Mouse (Mus musculus) liver, embryonic 15.5 days (tissue): ENCODE measurements around the gene Slc39a11. TPM values are rescaled to one million over a fixed set of nuclear protein-coding genes. Genes with fewer than 3 reads are reported as not detected.

Source experiments
- ATAC-seq: fragments of 200-750 bp; cut with Nextera tagmentation; 2 replicates; pipeline ENCODE4 v1.8.0; 2017; ENCODE audit warnings: moderate number of reproducible peaks, mild to moderate bottlenecking, moderate library complexity; ENCODE audit not compliant: insufficient read depth
- H3K27ac ChIP-seq: fragments of 300-500 bp; sonication (generic); replicated peaks from 2 replicates; pipeline ENCODE4 v1.5.1; 2015; ENCODE audit warnings: mild to moderate bottlenecking, inconsistent platforms
- H3K27me3 ChIP-seq: fragments of 300-500 bp; sonication (generic); 2 replicates; pipeline ENCODE4 v1.6.1; 2015; ENCODE audit warnings: mild to moderate bottlenecking, inconsistent platforms
- H3K36me3 ChIP-seq: fragments of 300-500 bp; sonication (generic); replicated peaks from 2 replicates; pipeline ENCODE4 v1.6.1; 2015; ENCODE audit warnings: moderate library complexity, mild to moderate bottlenecking, inconsistent platforms
- H3K4me1 ChIP-seq: fragments of 300-500 bp; sonication (generic); replicated peaks from 2 replicates; pipeline ENCODE4 v1.6.1; 2015; ENCODE audit warnings: inconsistent platforms
- H3K4me2 ChIP-seq: fragments of 300-500 bp; sonication (generic); 2 replicates; pipeline ENCODE4 v1.6.1; 2015; ENCODE audit warnings: moderate library complexity, mild to moderate bottlenecking, inconsistent platforms
- H3K4me3 ChIP-seq: fragments of 300-500 bp; sonication (generic); replicated peaks from 2 replicates; pipeline ENCODE4 v1.5.1; 2015; ENCODE audit warnings: mild to moderate bottlenecking, inconsistent platforms
- H3K9ac ChIP-seq: fragments of 300-500 bp; sonication (generic); 2 replicates; pipeline ENCODE4 v1.6.1; 2015; ENCODE audit warnings: moderate library complexity, mild to moderate bottlenecking, inconsistent platforms
- H3K9me3 ChIP-seq: fragments of 300-500 bp; sonication (generic); replicated peaks from 2 replicates; pipeline ENCODE4 v1.6.1; 2016; ENCODE audit warnings: inconsistent platforms
- WGBS: fragments of 180-500 bp; shearing (Covaris S2); methylation state at CpG from one replicate; pipeline ENCODE4 v1.1.7; 2015; ENCODE audit warnings: mixed read lengths; ENCODE audit not compliant: insufficient replicate concordance; 5-methylcytosine and 5-hydroxymethylcytosine counted together
- polyA plus RNA-seq: library from polyadenylated mRNA; unstranded; fragments of >200 nt; fragmentation: Nextera tagmentation; extraction: Ambion mirVana; gene quantifications from 2 replicates; pipeline ENCODE4 v1.2.1, GENCODE M21; 2015

Slc39a11 gene
- polyA plus RNA-seq, 1 experiment from 2014 or later, result 12.4 TPM

DNA sequence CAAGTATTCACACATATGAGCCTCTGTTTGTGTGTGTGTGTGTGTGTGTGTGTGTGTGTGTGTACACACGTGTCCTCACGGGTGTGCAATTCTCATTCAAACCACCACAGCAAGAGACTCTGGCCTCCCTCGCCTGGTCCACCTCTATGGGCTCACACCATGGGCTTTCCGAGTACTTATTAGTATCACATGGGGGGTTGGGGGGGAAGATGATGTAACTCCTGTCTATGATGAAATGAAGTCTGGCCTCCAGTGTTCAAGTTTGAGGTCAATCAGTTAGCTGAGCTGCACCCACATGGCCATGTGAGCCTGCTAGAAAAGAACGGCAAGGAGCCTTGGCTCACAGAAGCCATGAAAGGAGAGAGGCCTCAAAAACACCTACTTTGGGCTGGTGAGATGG, 16.5 kb downstream of the Slc39a11 start:
- Histone ChIP-seq H3K4me2 (no peak overlapping the region), H3K4me1 (no peaks in the 10 kb centered on the region; the same call in 1 of the 2 replicates), H3K9me3 (no peaks in the 10 kb centered on the region), H3K9ac (no peak overlapping the region), H3K36me3 (no peaks in the 10 kb centered on the region), H3K27me3 (0 out of 2 replicates have a peak, but pooled peaks cover 3% of the 10 kb centered on the region), H3K4me3 (no peak overlapping the region), H3K27ac (no peak overlapping the region)
- WGBS, result 64% methylated on average over 5 of the region's 5 CpGs
- ATAC-seq, result no peak

DNA sequence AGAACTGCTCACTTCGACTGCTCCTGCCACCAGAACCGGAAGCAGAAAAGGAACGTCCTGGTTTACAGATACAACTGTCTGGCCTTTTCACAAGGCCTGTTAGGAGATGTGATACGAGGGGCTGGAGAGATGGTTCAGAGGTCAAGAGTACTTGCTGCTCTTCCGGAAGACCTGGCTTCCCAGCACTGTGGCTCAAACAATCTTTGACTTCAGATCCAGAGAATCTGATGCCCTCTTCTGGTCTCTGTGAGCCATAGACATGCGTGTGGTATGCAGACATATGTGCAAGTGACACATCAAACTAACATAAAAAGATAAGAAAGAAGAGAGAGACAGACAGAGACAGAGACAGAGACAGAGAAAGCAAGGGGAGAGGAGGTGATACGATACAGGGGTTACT, 17.6 kb downstream of the Slc39a11 start:
- 67% methylated on average over 7 of the region's 7 CpGs for WGBS
- ATAC-seq, result no peak
- peak overlapping the region; percentile 29; the same call in 1 of the 2 replicates for H3K27ac ChIP-seq
- H3K4me2 ChIP-seq, result peak overlapping the region; percentile 36
- no peaks in the 10 kb centered on the region for H3K9me3 ChIP-seq
- no peak overlapping the region for H3K9ac ChIP-seq
- no peak overlapping the region for H3K4me3 ChIP-seq
- H3K36me3 ChIP-seq, result no peaks in the 10 kb centered on the region
- 0 out of 2 replicates have a peak, but pooled peaks cover 3% of the 10 kb centered on the region for H3K27me3 ChIP-seq
- no peaks in the 10 kb centered on the region; the same call in 1 of the 2 replicates for H3K4me1 ChIP-seq

DNA sequence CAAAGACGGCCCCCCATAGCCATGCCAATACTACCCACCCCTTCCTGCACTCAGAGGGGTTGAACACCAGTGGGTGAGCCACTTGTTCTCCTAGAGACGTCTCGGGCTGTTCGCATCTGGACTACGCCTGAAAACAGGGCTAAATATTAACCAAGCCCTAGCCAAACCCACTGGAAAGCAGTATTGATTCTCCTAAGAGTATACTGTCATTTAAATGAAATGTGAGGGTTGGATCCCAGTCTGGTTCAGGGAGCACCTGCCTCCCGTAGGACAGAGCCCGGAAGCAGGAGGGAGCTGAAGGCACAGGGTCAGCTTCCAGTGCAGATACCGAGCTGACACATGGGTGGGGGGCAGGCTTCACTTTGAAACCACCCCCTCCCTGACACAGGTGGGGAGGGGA, 18.0 kb downstream of the Slc39a11 start:
- WGBS, result 60% methylated on average over 8 of the region's 8 CpGs
- H3K27ac ChIP-seq, result peak overlapping the region; percentile 29; the same call in 1 of the 2 replicates
- H3K27me3 ChIP-seq, result 0 out of 2 replicates have a peak, but pooled peaks cover 3% of the 10 kb centered on the region
- no peaks in the 10 kb centered on the region for H3K9me3 ChIP-seq
- H3K4me3 ChIP-seq, result no peak overlapping the region
- H3K4me2 ChIP-seq, result peak overlapping the region; percentile 36
- no peaks in the 10 kb centered on the region for H3K36me3 ChIP-seq
- H3K9ac ChIP-seq, result no peak overlapping the region
- ATAC-seq, result peak; percentile 52
- no peaks in the 10 kb centered on the region; the same call in 1 of the 2 replicates for H3K4me1 ChIP-seq

DNA sequence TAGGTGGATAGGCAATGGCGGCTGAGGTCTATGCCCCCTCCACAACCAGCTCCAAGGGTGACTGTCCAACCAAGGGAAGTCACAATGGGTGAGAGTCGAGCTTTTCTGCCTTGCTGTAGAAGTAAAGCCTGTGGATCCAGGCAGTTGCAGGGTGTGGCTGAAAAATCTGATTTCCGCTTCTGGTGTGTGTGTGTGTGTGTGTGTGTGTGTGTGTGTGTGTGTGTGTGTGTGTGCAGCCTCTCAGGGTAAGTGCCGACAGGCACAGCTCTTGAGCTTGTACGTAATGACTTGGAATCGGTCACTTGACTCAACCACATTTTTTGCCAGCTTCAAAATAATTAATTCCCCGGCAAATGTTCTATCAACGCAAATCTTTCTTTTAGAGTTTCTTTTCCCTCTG, 18.6 kb downstream of the Slc39a11 start:
- Histone ChIP-seq H3K4me3 (no peak overlapping the region), H3K4me2 (0 out of 2 replicates have a peak overlapping the region, but pooled peaks have one; percentile 36), H3K9ac (no peak overlapping the region), H3K27me3 (0 out of 2 replicates have a peak, but pooled peaks cover 3% of the 10 kb centered on the region), H3K36me3 (no peaks in the 10 kb centered on the region), H3K4me1 (no peaks in the 10 kb centered on the region; the same call in 1 of the 2 replicates), H3K27ac (no peak overlapping the region), H3K9me3 (no peaks in the 10 kb centered on the region)
- ATAC-seq, result no peak
- 62% methylated on average over 8 of the region's 8 CpGs for WGBS

DNA sequence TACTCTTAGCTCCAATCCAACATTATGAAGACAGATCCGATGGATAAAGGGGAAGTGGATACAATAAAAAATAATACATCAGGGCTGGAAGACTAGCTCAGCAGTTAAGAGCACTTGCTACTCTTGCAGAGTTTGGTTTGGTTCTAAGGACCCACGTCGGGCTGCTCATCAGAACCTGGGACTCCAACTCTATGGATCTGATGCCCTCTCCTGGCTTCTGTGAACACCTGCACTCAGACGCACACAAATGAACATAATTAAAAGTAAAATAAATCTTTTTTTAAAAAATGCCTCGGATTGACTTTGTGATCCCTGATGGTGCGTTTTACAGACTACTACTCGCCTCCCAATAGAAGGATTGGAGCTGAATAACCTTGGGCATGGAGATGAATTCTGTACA, 19.2 kb downstream of the Slc39a11 start:
- Histone ChIP-seq H3K27me3 (0 out of 2 replicates have a peak, but pooled peaks cover 3% of the 10 kb centered on the region), H3K4me2 (no peak overlapping the region), H3K4me3 (no peak overlapping the region), H3K36me3 (no peaks in the 10 kb centered on the region), H3K27ac (no peak overlapping the region), H3K9ac (no peak overlapping the region), H3K9me3 (no peaks in the 10 kb centered on the region), H3K4me1 (no peaks in the 10 kb centered on the region; the same call in 1 of the 2 replicates)
- ATAC-seq, result no peak
- WGBS, result 37% methylated on average over 7 of the region's 7 CpGs

DNA sequence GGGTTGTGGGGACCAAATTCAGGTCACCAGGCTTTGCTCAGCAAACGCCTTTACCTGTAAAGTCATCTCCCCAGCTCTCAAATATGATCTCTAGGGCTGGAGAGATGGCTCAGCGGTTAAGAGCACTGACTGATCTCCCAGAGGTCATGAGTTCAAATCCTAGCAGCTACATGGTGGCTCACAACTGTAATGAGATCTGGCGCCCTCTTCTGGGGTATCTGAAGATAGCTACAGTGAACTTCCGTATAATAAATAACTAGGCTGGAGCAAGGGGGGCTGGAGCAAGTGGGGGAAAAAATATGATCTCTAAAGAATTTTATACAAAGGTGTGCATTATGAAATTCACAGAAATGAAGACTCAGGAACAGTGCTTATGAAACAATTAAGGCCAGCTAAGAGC, 22.1 kb downstream of the Slc39a11 start:
- no peak overlapping the region for H3K4me2 ChIP-seq
- H3K4me3 ChIP-seq, result no peak overlapping the region
- H3K27ac ChIP-seq, result no peak overlapping the region
- 0 out of 2 replicates have a peak, but pooled peaks cover 3% of the 10 kb centered on the region for H3K27me3 ChIP-seq
- no peak for ATAC-seq
- no peaks in the 10 kb centered on the region for H3K9me3 ChIP-seq
- WGBS, result 43% methylated on average over 4 of the region's 4 CpGs
- no peak overlapping the region for H3K9ac ChIP-seq
- H3K36me3 ChIP-seq, result 0 out of 2 replicates have a peak, but pooled peaks cover 3% of the 10 kb centered on the region
- no peaks in the 10 kb centered on the region; the same call in 1 of the 2 replicates for H3K4me1 ChIP-seq

DNA sequence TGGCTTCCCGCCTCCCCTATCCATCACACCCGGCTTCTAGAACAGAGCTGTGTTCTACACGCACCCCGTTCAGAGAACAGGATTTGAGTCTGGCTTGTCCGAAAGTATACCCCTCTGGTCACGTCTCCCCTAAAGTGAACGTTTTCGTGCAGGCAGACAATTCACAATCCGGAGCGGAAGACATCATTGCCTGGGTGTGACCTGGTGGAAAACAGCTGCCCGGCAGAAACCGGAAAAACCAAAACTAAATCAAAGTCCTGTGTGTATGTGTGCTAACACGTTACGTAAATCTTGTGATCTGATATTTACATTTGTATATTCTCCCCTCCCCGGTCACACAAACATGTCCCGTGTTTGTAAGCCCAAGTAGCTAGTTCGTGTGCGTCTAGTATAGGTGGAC, 24.4 kb downstream of the Slc39a11 start:
- Histone ChIP-seq H3K4me1 (0 out of 2 replicates have a peak, but pooled peaks cover 5% of the 10 kb centered on the region), H3K27me3 (peaks cover 12% of the 10 kb centered on the region), H3K9ac (no peak overlapping the region), H3K4me2 (no peak overlapping the region), H3K27ac (no peak overlapping the region), H3K36me3 (0 out of 2 replicates have a peak, but pooled peaks cover 3% of the 10 kb centered on the region), H3K9me3 (no peaks in the 10 kb centered on the region), H3K4me3 (no peak overlapping the region)
- WGBS, result 78% methylated on average over 18 of the region's 18 CpGs
- no peak for ATAC-seq

DNA sequence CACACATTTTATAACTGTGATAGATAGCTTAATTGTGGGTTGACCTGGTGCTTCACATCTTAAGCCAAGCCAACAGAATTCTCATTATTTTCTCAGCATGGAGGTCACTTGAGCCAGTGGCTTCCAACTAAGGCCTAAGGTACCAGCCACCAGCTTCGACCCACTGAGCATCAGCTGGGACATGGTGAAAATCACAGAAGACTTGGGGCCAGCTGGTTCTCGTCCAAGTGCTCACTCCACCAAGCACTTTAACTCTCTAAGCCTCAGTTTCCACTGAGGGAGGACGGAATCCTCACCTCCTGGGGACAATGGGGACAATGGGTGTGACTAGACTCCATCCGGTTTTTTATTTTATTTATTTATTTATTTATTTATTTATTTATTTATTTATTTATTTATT, 27.9 kb downstream of the Slc39a11 start:
- 63% methylated on average over 4 of the region's 4 CpGs for WGBS
- no peak for ATAC-seq
- Histone ChIP-seq H3K9ac (no peak overlapping the region), H3K27me3 (peaks cover 41% of the 10 kb centered on the region), H3K4me3 (no peak overlapping the region), H3K4me1 (peaks cover 25% of the 10 kb centered on the region; the same call in 1 of the 2 replicates), H3K4me2 (no peak overlapping the region), H3K27ac (no peak overlapping the region), H3K9me3 (no peaks in the 10 kb centered on the region), H3K36me3 (0 out of 2 replicates have a peak, but pooled peaks cover 3% of the 10 kb centered on the region)

DNA sequence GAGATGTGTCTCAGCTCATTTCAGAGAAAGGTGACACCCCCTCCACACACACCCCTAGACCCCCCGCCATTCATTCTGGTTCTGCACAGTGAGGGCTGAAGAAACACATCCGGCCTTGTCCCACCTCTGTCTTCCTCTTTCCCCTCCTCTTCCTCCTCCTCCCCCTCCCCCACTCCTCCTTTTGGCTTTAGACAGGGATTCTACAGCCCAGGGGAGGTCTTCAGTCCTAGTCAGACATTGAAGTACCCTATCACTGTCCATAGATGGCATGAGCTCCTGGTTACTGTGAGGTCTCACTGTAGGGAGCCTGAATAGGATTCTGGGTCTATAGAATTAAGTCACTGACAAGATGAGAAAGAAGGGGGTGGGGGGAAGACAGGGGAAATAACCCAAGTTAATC, 28.9 kb downstream of the Slc39a11 start:
- WGBS, result 45% methylated on average over 2 of the region's 2 CpGs

DNA sequence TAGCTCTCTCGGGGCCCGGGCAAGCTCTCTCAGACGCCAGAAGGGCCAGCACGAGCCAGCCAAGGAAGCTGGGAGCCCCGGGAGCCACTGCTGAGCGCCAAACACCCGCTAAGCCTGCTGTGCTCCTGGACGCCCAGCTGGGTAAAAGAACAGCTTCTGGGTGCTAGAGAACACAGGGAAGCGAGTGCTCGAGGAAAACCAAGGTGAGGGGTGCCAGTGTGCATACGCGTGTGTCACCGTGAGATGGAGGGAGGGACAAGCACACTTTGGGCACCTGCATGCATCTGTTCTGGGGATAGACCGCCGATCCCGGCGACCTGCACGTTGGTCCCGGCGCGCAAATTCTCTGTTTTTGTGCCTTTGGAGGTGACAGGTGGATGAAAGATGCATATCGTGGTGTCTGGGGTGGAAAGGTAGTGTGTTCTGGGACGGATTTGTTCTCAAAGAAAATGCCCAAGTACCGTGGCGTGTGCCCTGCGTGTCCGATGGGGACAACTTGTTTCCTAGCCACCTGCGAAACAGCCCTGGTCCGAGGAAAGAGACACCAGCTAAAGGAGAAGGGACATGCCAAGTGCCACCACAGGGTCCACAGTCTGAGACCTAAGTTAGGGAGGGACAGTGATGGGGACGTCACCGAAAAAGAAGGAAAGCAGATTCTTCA, 30.3 kb downstream of the Slc39a11 start:
- H3K27me3 ChIP-seq, result peaks cover 41% of the 10 kb centered on the region
- H3K9ac ChIP-seq, result no peak overlapping the region; the same call in 1 of the 2 replicates
- 0 out of 2 replicates have a peak, but pooled peaks cover 3% of the 10 kb centered on the region for H3K36me3 ChIP-seq
- H3K9me3 ChIP-seq, result no peaks in the 10 kb centered on the region
- peaks cover 25% of the 10 kb centered on the region; the same call in 1 of the 2 replicates for H3K4me1 ChIP-seq
- no peak for ATAC-seq
- H3K4me2 ChIP-seq, result peak overlapping the region; percentile 67
- H3K27ac ChIP-seq, result 0 out of 2 replicates have a peak overlapping the region, but pooled peaks have one; percentile 24
- WGBS, result 3% methylated on average over 31 of the region's 31 CpGs
- H3K4me3 ChIP-seq, result peak overlapping the region; percentile 52

More for the DNA sequence above, 28.9 kb downstream of the Slc39a11 start:
- Histone ChIP-seq H3K4me2 (no peak overlapping the region), H3K27ac (no peak overlapping the region), H3K9ac (no peak overlapping the region), H3K9me3 (no peaks in the 10 kb centered on the region), H3K36me3 (0 out of 2 replicates have a peak, but pooled peaks cover 3% of the 10 kb centered on the region), H3K27me3 (peaks cover 41% of the 10 kb centered on the region), H3K4me3 (no peak overlapping the region), H3K4me1 (peaks cover 25% of the 10 kb centered on the region; the same call in 1 of the 2 replicates)
- no peak for ATAC-seq

DNA sequence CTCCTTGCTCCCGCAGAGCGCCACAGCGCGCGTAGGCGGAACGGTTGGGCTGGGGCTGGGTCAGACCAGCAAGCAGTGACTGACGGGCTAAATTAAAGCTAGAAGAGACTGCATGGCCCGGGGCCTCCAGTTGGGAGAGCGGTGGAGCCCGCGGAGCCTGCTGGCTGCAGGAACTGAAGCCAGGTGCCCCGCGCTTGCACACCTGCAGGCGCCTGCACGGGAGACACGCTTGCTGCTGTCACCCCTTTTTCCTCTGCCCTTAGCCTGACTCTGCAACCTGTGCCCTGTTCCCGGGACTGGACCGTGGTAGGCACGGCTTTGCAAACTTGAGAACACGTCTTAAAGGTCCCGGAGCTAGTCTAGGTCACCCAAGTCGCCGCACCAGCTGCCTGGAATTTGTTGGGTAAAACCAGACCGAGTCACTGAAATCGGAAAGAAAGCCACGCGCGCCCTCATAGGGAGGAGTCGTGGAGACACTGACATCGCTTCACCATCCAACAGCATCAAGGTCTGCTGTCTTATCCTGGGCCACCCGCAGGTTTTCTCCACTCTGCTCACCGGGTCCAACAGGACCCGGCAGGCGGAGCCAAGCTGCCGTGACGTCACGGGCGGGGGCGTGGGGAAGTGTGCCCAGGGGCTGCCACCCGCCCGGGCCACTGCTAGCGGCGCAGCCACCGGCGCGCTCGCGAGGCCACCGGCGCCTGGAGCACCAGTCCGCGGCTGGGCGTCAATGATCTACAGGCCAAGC, 31.0 kb downstream of the Slc39a11 start, which contains the start of gene Sstr2:
Gene Sstr2 (plus strand): TSS at position 671 of the 748 bp plus-strand sequence.
- Histone ChIP-seq H3K4me1 (peaks cover 25% of the 10 kb centered on the region; the same call in 1 of the 2 replicates), H3K4me3 (peak within 1 kb of the TSS; percentile 52), H3K27ac (peak within 1 kb of the TSS; percentile 55), H3K9ac (no peak within 1 kb of the TSS; the same call in 1 of the 2 replicates), H3K9me3 (no peaks in the 10 kb centered on the region), H3K27me3 (peaks cover 41% of the 10 kb centered on the region), H3K4me2 (peak within 1 kb of the TSS; percentile 67), H3K36me3 (no peaks in the 10 kb centered on the region)
- peak; percentile 34; the same call in 1 of the 2 replicates for ATAC-seq
- WGBS, result under 1% methylated on average over 54 of the region's 54 CpGs
